Mouse (Mus musculus) heart, embryonic 16.5 days (tissue): Measurements from ENCODE around the gene Meis1. TPM values are rescaled to one million over a fixed set of nuclear protein-coding genes. Genes with fewer than 3 reads are reported as not detected.

Experiments used
- ATAC-seq: fragments of 200-750 bp; cut with Nextera tagmentation; replicated peaks from 2 replicates; pipeline ENCODE4 v1.8.0; 2017; ENCODE audit warnings: moderate number of reproducible peaks; ENCODE audit not compliant: insufficient read depth, low FRiP score; ENCODE audit errors: extremely low read depth
- H3K27ac ChIP-seq: fragments of 300-500 bp; sonication (generic); 2 replicates; pipeline ENCODE4 v1.5.1; 2014; ENCODE audit warnings: mild to moderate bottlenecking, low read length, control low read depth, moderate library complexity
- H3K27me3 ChIP-seq: fragments of 300-500 bp; sonication (generic); 2 replicates; pipeline ENCODE4 v1.6.1; 2014; ENCODE audit warnings: low read length, mixed read lengths; ENCODE audit not compliant: control insufficient read depth, insufficient read depth
- H3K36me3 ChIP-seq: fragments of 300-500 bp; sonication (generic); 2 replicates; pipeline ENCODE4 v1.6.1; 2014; ENCODE audit not compliant: control insufficient read depth, insufficient read depth
- H3K4me1 ChIP-seq: fragments of 300-500 bp; sonication (generic); 2 replicates; pipeline ENCODE4 v1.6.1; 2014; ENCODE audit warnings: low read length, mixed read lengths; ENCODE audit not compliant: control insufficient read depth, insufficient read depth
- H3K4me2 ChIP-seq: fragments of 300-500 bp; sonication (generic); 2 replicates; pipeline ENCODE4 v1.6.1; 2014; ENCODE audit warnings: low read depth, mild to moderate bottlenecking, control low read depth, low read length
- H3K4me3 ChIP-seq: fragments of 300-500 bp; sonication (generic); 2 replicates; pipeline ENCODE4 v1.5.1; 2014; ENCODE audit warnings: mild to moderate bottlenecking, control low read depth, low read length
- H3K9ac ChIP-seq: fragments of 300-500 bp; sonication (generic); 2 replicates; pipeline ENCODE4 v1.6.1; 2014; ENCODE audit warnings: low read length, control low read depth
- H3K9me3 ChIP-seq: fragments of 300-500 bp; sonication (generic); replicated peaks from 2 replicates; pipeline ENCODE4 v1.6.1; 2016; ENCODE audit warnings: low read length; ENCODE audit not compliant: control insufficient read depth
- whole genome bisulfite sequencing: fragments of 180-500 bp; shearing (Covaris S2); extraction: QIAGEN DNeasy Blood & Tissue Kit; methylation state at CpG from one replicate; pipeline ENCODE4 v1.1.7; 2014; 5-methylcytosine and 5-hydroxymethylcytosine counted together
- polyA plus RNA-seq: library from polyadenylated mRNA; unstranded; fragments of >200 nt; fragmentation: Nextera tagmentation; extraction: Ambion mirVana; gene quantifications from 2 replicates; pipeline ENCODE4 v1.2.1, GENCODE M21; 2015

Gene Meis1
- polyA plus RNA-seq, 1 experiment from 2014 or later, result 59.8 TPM

DNA sequence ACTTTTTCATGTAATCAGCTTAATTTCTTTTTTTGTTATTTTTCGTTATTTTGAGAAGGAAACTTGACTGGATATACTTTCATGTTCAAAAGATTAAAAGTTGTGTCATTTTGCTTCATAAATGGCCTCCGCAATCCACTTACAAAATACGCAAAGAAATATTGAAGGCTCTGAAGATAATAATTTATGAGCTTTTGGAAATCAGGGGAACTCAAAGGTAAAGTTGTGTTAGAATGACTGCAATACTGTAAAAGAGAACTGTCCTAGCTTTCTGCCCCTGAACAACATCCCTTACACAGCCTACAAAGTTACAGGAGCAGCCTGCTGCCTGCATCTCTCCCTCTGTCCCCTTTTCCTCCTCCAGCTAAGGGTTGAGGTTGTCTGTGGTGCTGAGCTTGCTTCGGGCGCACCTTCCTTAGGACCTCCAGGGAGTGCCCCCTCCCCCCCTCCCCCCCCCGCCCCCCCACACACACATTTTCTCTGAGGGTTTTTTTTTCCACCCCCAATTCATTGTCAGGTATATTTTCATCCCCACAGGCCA, 149.3 kb downstream of the Meis1 start:
- peaks cover 9% of the 10 kb centered on the region for H3K27me3 ChIP-seq
- no peak overlapping the region for H3K27ac ChIP-seq
- peaks cover 5% of the 10 kb centered on the region for H3K4me1 ChIP-seq
- H3K9me3 ChIP-seq, result no peaks in the 10 kb centered on the region
- ATAC-seq, result no peak
- H3K4me2 ChIP-seq, result no peak overlapping the region
- 68% methylated on average over 5 of the region's 6 CpGs for WGBS
- no peaks in the 10 kb centered on the region for H3K36me3 ChIP-seq
- no peak overlapping the region for H3K9ac ChIP-seq
- H3K4me3 ChIP-seq, result no peak overlapping the region

DNA sequence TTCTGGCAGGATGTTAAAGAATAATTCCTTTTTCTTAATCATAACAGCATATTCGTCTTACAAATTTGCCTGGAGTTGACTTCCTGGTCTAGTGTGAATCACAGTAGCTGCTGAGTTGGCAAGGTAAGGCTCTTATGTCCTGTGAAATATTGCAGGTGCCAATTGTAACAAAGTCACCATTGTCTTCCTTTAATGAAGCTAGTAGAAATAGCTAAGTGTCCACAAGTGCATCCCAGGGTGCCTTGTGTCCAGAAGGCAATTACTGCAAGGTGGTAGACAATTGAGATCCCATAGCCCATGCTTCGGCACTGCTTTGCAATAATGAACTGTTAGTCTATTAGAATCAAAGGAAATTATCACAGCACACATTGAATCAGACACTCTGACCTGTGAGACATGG, 151.1 kb downstream of the Meis1 start:
- no peak overlapping the region for H3K4me3 ChIP-seq
- no peak overlapping the region for H3K27ac ChIP-seq
- 72% methylated on average over 2 of the region's 2 CpGs for WGBS

DNA sequence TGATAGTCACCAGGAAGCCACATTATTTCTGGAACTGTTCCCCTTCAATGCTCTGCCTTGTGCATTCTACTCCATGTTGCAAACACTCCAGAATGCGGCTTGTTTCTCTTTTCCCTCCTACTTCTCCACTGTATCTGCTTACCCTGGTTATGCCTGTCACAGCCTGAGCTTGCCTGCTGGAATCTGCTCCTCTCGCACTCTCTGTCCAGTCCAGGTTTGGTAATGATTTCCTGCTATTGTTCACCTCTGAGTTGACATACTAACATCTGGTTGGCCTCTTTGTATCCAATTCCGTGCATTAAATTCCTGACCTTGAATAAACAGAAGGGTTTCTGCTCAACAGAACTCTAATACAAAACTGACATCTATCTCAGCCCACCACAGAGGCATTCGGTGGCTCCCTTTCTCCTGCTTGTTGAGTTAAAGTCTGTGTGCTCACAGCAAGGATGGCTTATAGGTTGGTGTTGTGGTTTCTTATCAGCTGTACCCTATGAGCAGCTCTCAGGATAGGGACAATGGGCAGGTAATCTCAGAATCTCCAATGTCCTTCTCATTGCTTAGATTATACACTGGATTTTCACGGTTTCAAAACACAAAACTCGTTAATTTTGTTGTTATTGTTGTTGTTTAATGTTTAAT, 152.5 kb downstream of the Meis1 start:
- Histone ChIP-seq H3K9me3 (0 out of 2 replicates have a peak, but pooled peaks cover 3% of the 10 kb centered on the region), H3K4me2 (no peak overlapping the region), H3K9ac (no peak overlapping the region), H3K27me3 (peaks cover 5% of the 10 kb centered on the region; the same call in 1 of the 2 replicates), H3K4me3 (no peak overlapping the region), H3K4me1 (0 out of 2 replicates have a peak, but pooled peaks cover 3% of the 10 kb centered on the region), H3K27ac (no peak overlapping the region), H3K36me3 (no peaks in the 10 kb centered on the region)
- WGBS, result 51% methylated on average over 6 of the region's 6 CpGs
- ATAC-seq, result no peak

More for the DNA sequence above, 151.1 kb downstream of the Meis1 start:
- Histone ChIP-seq H3K9me3 (0 out of 2 replicates have a peak, but pooled peaks cover 3% of the 10 kb centered on the region), H3K4me1 (0 out of 2 replicates have a peak, but pooled peaks cover 3% of the 10 kb centered on the region), H3K36me3 (no peaks in the 10 kb centered on the region), H3K9ac (no peak overlapping the region), H3K27me3 (peaks cover 5% of the 10 kb centered on the region; the same call in 1 of the 2 replicates), H3K4me2 (no peak overlapping the region)
- ATAC-seq, result no peak

DNA sequence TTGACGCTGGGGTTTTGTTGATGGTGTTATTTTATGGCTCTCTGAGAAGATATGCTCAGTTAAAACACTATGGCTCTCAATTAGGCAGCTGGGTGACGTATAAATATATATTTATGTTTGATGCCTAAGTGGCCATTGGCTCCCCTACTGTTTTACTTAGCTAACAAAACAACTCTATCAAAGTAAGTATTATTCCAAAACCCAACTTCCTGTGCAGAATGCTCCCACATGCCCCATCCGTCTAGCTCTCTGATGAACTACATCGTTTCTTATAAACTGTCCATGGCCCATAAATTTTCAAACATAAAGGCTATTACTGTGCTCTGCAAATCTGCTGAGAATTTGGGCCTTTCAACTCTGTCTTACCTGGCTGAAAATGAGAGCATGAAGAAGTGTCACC, 168.0 kb downstream of the Meis1 start:
- Histone ChIP-seq H3K9ac (no peak overlapping the region), H3K9me3 (no peaks in the 10 kb centered on the region), H3K4me2 (no peak overlapping the region), H3K27ac (no peak overlapping the region), H3K4me1 (no peaks in the 10 kb centered on the region), H3K36me3 (no peaks in the 10 kb centered on the region), H3K4me3 (no peak overlapping the region), H3K27me3 (no peaks in the 10 kb centered on the region)
- 65% methylated on average over 4 of the region's 4 CpGs for WGBS
- no peak for ATAC-seq

DNA sequence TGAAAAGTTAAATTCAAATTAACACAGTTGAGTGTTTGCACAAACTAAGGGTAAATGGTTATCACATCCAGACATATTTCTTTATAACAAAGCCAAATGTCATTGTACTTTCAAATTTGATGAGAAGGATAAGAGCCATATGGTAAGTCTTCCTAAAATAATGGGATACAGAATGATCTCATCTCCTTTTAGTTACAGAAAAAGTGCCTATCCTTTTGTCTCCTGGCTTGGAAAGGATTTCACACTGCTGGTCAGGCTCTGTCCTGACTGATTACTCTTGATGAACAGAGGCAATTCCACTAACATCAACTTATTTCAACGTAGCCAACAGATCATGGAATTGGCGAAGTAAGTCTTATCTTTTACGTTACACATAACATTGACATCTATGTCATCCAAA, 171.1 kb downstream of the Meis1 start:
- no peaks in the 10 kb centered on the region for H3K36me3 ChIP-seq
- no peak overlapping the region for H3K4me3 ChIP-seq
- no peaks in the 10 kb centered on the region for H3K9me3 ChIP-seq
- H3K4me2 ChIP-seq, result no peak overlapping the region
- ATAC-seq, result no peak
- H3K9ac ChIP-seq, result no peak overlapping the region
- no peaks in the 10 kb centered on the region for H3K4me1 ChIP-seq
- 82% methylated on average over 3 of the region's 3 CpGs for WGBS
- H3K27ac ChIP-seq, result no peak overlapping the region
- no peaks in the 10 kb centered on the region for H3K27me3 ChIP-seq

DNA sequence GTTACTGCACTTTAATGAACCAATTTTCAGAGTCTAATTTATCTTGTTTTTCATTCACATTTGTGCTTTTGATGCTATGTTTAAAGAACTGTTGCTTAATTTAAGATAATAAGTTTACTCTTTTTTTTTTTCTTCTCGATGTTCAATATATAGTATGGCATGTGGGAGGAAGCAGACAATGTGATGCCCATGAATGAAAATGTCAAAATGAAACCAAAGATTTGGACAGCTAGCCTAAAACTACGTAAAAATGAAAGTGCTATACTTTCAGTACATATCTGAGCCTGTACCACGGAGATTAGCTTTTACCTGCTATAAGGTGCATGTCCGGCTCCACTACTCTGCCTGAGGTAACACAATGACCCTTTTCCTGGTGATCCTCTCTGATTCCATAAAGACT, 172.3 kb downstream of the Meis1 start:
- H3K4me1 ChIP-seq, result no peaks in the 10 kb centered on the region
- H3K9ac ChIP-seq, result no peak overlapping the region
- H3K9me3 ChIP-seq, result no peaks in the 10 kb centered on the region
- no peaks in the 10 kb centered on the region for H3K36me3 ChIP-seq
- no peak overlapping the region for H3K4me2 ChIP-seq
- 85% methylated on average over 4 of the region's 4 CpGs for WGBS
- no peak for ATAC-seq
- H3K27ac ChIP-seq, result no peak overlapping the region
- no peak overlapping the region for H3K4me3 ChIP-seq
- no peaks in the 10 kb centered on the region for H3K27me3 ChIP-seq

DNA sequence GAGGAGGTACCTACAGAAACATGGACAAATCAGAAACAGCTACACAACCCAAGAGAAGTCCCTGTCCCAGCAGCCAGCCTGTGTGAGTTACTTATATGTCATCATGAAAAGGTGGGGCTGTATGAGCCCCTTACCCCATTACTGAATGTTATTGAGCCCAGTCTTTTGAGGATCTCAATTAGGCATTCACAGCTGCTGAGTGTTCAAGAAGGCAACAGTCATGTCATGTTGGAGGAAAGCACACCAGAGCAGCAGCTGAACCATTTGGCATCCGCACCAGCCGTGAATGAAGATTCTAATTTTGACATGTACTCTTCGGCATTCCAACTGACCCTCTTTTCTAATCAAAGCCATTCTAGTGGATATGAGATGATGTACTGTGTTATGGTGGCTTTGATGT, 172.9 kb downstream of the Meis1 start:
- Histone ChIP-seq H3K27ac (no peak overlapping the region), H3K36me3 (no peaks in the 10 kb centered on the region), H3K4me1 (no peaks in the 10 kb centered on the region), H3K9me3 (no peaks in the 10 kb centered on the region), H3K27me3 (no peaks in the 10 kb centered on the region), H3K4me3 (no peak overlapping the region), H3K4me2 (no peak overlapping the region), H3K9ac (no peak overlapping the region)
- WGBS, result 61% methylated on average over 3 of the region's 3 CpGs
- ATAC-seq, result no peak

DNA sequence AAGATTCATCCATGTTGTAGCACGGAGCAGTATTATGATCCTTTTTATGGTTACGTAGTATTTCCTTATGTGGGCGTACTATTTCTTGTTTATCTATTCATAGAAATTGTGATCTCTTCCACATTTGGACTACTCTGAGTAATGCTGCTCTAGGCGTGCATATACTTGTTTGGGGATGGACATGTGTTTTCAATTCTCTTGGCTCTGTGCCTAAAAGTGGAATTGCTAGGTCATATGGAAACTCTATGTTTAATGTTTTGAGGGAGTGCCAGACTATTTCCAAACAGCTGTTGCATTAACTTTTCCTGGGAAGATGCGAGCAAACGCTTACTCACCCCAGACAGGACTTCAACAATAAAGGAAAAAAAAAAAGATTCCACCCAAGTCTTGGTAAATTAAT, 173.3 kb downstream of the Meis1 start:
- ATAC-seq, result no peak
- Histone ChIP-seq H3K4me1 (no peaks in the 10 kb centered on the region), H3K27ac (no peak overlapping the region), H3K4me3 (no peak overlapping the region), H3K36me3 (no peaks in the 10 kb centered on the region), H3K9me3 (no peaks in the 10 kb centered on the region), H3K4me2 (no peak overlapping the region), H3K9ac (no peak overlapping the region), H3K27me3 (no peaks in the 10 kb centered on the region)
- 77% methylated on average over 6 of the region's 6 CpGs for WGBS

DNA sequence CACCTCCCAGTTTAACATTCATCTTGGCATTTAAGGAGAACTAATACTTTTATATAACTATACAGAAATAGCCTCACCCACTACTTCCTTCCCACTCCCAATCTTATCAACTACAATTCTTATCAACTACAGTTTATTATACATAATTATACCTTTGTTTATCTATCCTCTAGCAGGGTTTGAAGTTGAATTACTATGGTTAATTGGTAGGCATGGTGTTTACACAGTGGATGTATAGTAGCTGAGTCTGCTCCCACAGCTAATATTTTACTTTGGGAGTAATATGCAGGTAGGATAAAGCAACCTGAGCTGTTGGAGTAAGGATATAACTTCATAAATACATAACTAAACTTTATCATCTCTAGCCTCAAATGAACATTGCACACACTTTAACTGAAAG, 188.7 kb downstream of the Meis1 start:
- Histone ChIP-seq H3K9ac (no peak overlapping the region), H3K4me1 (no peaks in the 10 kb centered on the region), H3K27me3 (no peaks in the 10 kb centered on the region), H3K9me3 (no peaks in the 10 kb centered on the region), H3K27ac (no peak overlapping the region), H3K36me3 (no peaks in the 10 kb centered on the region), H3K4me3 (no peak overlapping the region), H3K4me2 (no peak overlapping the region)
- no peak for ATAC-seq
